In the genomic region with DNA sequence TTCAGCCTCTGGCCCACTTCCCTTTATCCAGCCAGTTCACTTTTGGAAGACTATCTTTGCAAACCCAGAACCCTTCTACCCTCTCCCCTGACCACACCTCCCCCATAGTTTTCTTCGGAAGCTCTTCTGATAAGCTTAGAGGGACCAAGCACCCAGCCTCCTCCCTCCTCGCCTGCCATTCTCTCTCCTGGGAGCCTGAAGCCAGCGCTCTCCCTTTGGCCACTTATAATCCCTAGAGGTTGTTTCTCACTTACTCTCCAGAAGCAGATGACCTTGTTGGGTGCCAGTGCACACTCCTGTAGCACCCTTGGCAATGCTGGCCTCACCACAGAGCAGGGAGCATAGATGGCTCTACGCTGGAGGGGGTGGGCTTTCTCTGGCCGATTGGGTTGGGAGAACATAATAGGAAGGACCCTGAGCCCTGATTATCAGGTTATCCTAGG, we compare ENCODE assay signal across 8 mouse cellular contexts. TPM values are rescaled to one million over a fixed set of nuclear protein-coding genes. Genes with fewer than 3 reads are reported as not detected.
A peak's percentile ranks its signal among the peaks of the same experiment; 100 is the strongest.
DNase-seq lines count a peak whose midpoint lies in the region; ATAC-seq and TF ChIP-seq lines count a peak whose summit lies in the region.

No protein-coding gene starts in this region.

- no peak for TF ChIP-seq CTCF in cerebellum, adult 2 months (IDR thresholded peaks at IDR 0.05; ENCODE audit: borderline replicate concordance, insufficient read depth, low read depth, low read length)

- peak overlapping the region; percentile 26; the same call in 1 of the 2 replicates for H3K4me2 ChIP-seq in intestine, embryonic 15.5 days (replicated peaks)
- H3K4me2 ChIP-seq in stomach, embryonic 14.5 days (replicated peaks; ENCODE audit: low read depth, low read length), result no peak overlapping the region

- H3K4me1 ChIP-seq in cerebellum, adult 2 months (ENCODE audit: control insufficient read depth, insufficient read depth, low read length), result peaks cover 50% of the 10 kb centered on the region
- peaks cover 93% of the 10 kb centered on the region for H3K4me1 ChIP-seq in megakaryocyte, embryonic 14.5 days
- peaks cover 30% of the 10 kb centered on the region for H3K4me1 ChIP-seq in intestine, embryonic 15.5 days (replicated peaks)
- peaks cover 27% of the 10 kb centered on the region for H3K4me1 ChIP-seq in stomach, embryonic 14.5 days (ENCODE audit: control insufficient read depth, insufficient read depth, low read length)

- 18% methylated on average over 5 of the region's 5 CpGs for WGBS in cerebellum, adult 2 months
- WGBS in intestine, embryonic 15.5 days, result 73% methylated on average over 5 of the region's 5 CpGs
- WGBS in stomach, embryonic 14.5 days, result 63% methylated on average over 5 of the region's 5 CpGs

- TF ChIP-seq POLR2A in cerebellum, adult 2 months (IDR thresholded peaks at IDR 0.05; ENCODE audit: borderline replicate concordance, insufficient read depth, low read length), result no peak

- no peak for DNase-seq in cerebellum, adult 2 months
- DNase-seq in cerebellum, postnatal 10 days, result no peak
- no peak for DNase-seq in thymus, postnatal 25 days
- DNase-seq in embryo, embryonic 11 days, result no peak

- H3K27me3 ChIP-seq in cerebellum, adult 2 months (ENCODE audit: control insufficient read depth, insufficient read depth, low read length), result no peaks in the 10 kb centered on the region
- H3K27me3 ChIP-seq in megakaryocyte, embryonic 14.5 days (replicated peaks), result no peaks in the 10 kb centered on the region
- H3K27me3 ChIP-seq in intestine, embryonic 15.5 days (replicated peaks), result no peaks in the 10 kb centered on the region
- no peaks in the 10 kb centered on the region for H3K27me3 ChIP-seq in stomach, embryonic 14.5 days (ENCODE audit: control insufficient read depth, insufficient read depth, low read length)

- peak overlapping the region; percentile 97 for H3K27ac ChIP-seq in cerebellum, adult 2 months (ENCODE audit: insufficient read depth, low read length)
- H3K27ac ChIP-seq in intestine, embryonic 15.5 days, result peak overlapping the region; percentile 81
- H3K27ac ChIP-seq in stomach, embryonic 14.5 days (ENCODE audit: low read length), result peak overlapping the region; percentile 78

- H3K36me3 ChIP-seq in megakaryocyte, embryonic 14.5 days (replicated peaks; ENCODE audit: low read length), result peaks cover 13% of the 10 kb centered on the region
- no peaks in the 10 kb centered on the region for H3K36me3 ChIP-seq in intestine, embryonic 15.5 days
- no peaks in the 10 kb centered on the region; the same call in 1 of the 2 replicates for H3K36me3 ChIP-seq in stomach, embryonic 14.5 days (ENCODE audit: control insufficient read depth, insufficient read depth, low read length)

- 0 out of 2 replicates have a peak overlapping the region, but pooled peaks have one; percentile 26 for H3K9ac ChIP-seq in intestine, embryonic 15.5 days
- no peak overlapping the region for H3K9ac ChIP-seq in stomach, embryonic 14.5 days (replicated peaks; ENCODE audit: low read depth, low read length)

- H3K9me3 ChIP-seq in megakaryocyte, embryonic 14.5 days, result no peaks in the 10 kb centered on the region
- no peaks in the 10 kb centered on the region for H3K9me3 ChIP-seq in intestine, embryonic 15.5 days
- H3K9me3 ChIP-seq in stomach, embryonic 14.5 days (ENCODE audit: control insufficient read depth, low read depth, low read length), result no peaks in the 10 kb centered on the region

- no peak for ATAC-seq in megakaryocyte, adult 5-6 weeks (ENCODE audit: poor library complexity, severe bottlenecking)
- ATAC-seq in intestine, embryonic 15.5 days, result peak; percentile 21; the same call in 1 of the 2 replicates
- ATAC-seq in stomach, embryonic 14.5 days (ENCODE audit: insufficient number of reproducible peaks, insufficient read depth, low FRiP score, low read depth), result no peak

- H3K4me3 ChIP-seq in cerebellum, adult 2 months (replicated peaks; ENCODE audit: insufficient read depth, low read depth, low read length), result peak overlapping the region; percentile 45
- peak overlapping the region; percentile 85 for H3K4me3 ChIP-seq in megakaryocyte, embryonic 14.5 days (replicated peaks)
- H3K4me3 ChIP-seq in intestine, embryonic 15.5 days (replicated peaks), result no peak overlapping the region
- H3K4me3 ChIP-seq in stomach, embryonic 14.5 days (ENCODE audit: low read depth, low read length), result no peak overlapping the region

RNA-seq across cellular contexts. Expression of gene Sp2, which starts 13.5 kb away (rescaled TPM):
- 15.4 and 18.4 TPM in 2 replicates for polyA plus RNA-seq in cerebellum, adult 2 months (2012; rRNA removed)
- polyA plus RNA-seq in megakaryocyte, embryonic 14.5 days (2012; ENCODE audit: insufficient read depth, low replicate concordance), result 34.2 and 36.6 TPM in 2 replicates
- 45.7 and 46.6 TPM in 2 replicates for total RNA-seq in megakaryocyte, adult 5-6 weeks (2015)
- 5.3 and 8.3 TPM in 2 replicates for total RNA-seq in megakaryocyte, adult 5-6 weeks (2017)
- 13.3 and 15.1 TPM in 2 replicates for polyA plus RNA-seq in intestine, embryonic 15.5 days (2015; fragmentation: Nextera tagmentation; extraction: Ambion mirVana)
- polyA plus RNA-seq in stomach, embryonic 14.5 days (2014; fragmentation: Nextera tagmentation; extraction: Ambion mirVana), result 15.7 and 19.1 TPM in 2 replicates

RNA-seq across cellular contexts. Expression of gene Pnpo, which starts 25.5 kb away (rescaled TPM):
- 55.4 and 59.5 TPM in 2 replicates for polyA plus RNA-seq in cerebellum, adult 2 months (2012; rRNA removed)
- polyA plus RNA-seq in megakaryocyte, embryonic 14.5 days (2012; ENCODE audit: insufficient read depth, low replicate concordance), result 2.0 and 16.6 TPM in 2 replicates
- total RNA-seq in megakaryocyte, adult 5-6 weeks (2015), result 16.8 and 19.9 TPM in 2 replicates
- 29.1 and 32.8 TPM in 2 replicates for total RNA-seq in megakaryocyte, adult 5-6 weeks (2017)
- polyA plus RNA-seq in intestine, embryonic 15.5 days (2015; fragmentation: Nextera tagmentation; extraction: Ambion mirVana), result 81.9 and 92.8 TPM in 2 replicates
- 25.2 and 26.5 TPM in 2 replicates for polyA plus RNA-seq in stomach, embryonic 14.5 days (2014; fragmentation: Nextera tagmentation; extraction: Ambion mirVana)

RNA-seq across cellular contexts. Expression of gene Prr15l, which starts 41.4 kb away (rescaled TPM):
- not detected in 2 replicates for polyA plus RNA-seq in cerebellum, adult 2 months (2012; rRNA removed)
- polyA plus RNA-seq in megakaryocyte, embryonic 14.5 days (2012; ENCODE audit: insufficient read depth, low replicate concordance), result not detected in 2 replicates
- total RNA-seq in megakaryocyte, adult 5-6 weeks (2015), result 0.07 TPM in 1 of 2 replicates, not detected in the other
- total RNA-seq in megakaryocyte, adult 5-6 weeks (2017), result 0.16 and 0.29 TPM in 2 replicates
- 84.7 and 86.9 TPM in 2 replicates for polyA plus RNA-seq in intestine, embryonic 15.5 days (2015; fragmentation: Nextera tagmentation; extraction: Ambion mirVana)
- 46.8 and 48.7 TPM in 2 replicates for polyA plus RNA-seq in stomach, embryonic 14.5 days (2014; fragmentation: Nextera tagmentation; extraction: Ambion mirVana)

RNA-seq across cellular contexts. Expression of gene Sp6, which starts 43.9 kb away (rescaled TPM):
- polyA plus RNA-seq in cerebellum, adult 2 months (2012; rRNA removed), result 1.4 and 2.1 TPM in 2 replicates
- polyA plus RNA-seq in megakaryocyte, embryonic 14.5 days (2012; ENCODE audit: insufficient read depth, low replicate concordance), result 0.77 and 1.4 TPM in 2 replicates
- total RNA-seq in megakaryocyte, adult 5-6 weeks (2015), result 0.13 TPM in 1 of 2 replicates, not detected in the other
- not detected in 2 replicates for total RNA-seq in megakaryocyte, adult 5-6 weeks (2017)
- 0.29 and 0.30 TPM in 2 replicates for polyA plus RNA-seq in intestine, embryonic 15.5 days (2015; fragmentation: Nextera tagmentation; extraction: Ambion mirVana)
- polyA plus RNA-seq in stomach, embryonic 14.5 days (2014; fragmentation: Nextera tagmentation; extraction: Ambion mirVana), result 0.15 and 0.42 TPM in 2 replicates

RNA-seq across cellular contexts. Expression of gene Cdk5rap3, which starts 53.0 kb away (rescaled TPM):
- 40.7 and 41.2 TPM in 2 replicates for polyA plus RNA-seq in cerebellum, adult 2 months (2012; rRNA removed)
- polyA plus RNA-seq in megakaryocyte, embryonic 14.5 days (2012; ENCODE audit: insufficient read depth, low replicate concordance), result 15.3 and 41.6 TPM in 2 replicates
- total RNA-seq in megakaryocyte, adult 5-6 weeks (2015), result 17.5 and 21.1 TPM in 2 replicates
- 23.9 and 37.3 TPM in 2 replicates for total RNA-seq in megakaryocyte, adult 5-6 weeks (2017)
- polyA plus RNA-seq in intestine, embryonic 15.5 days (2015; fragmentation: Nextera tagmentation; extraction: Ambion mirVana), result 64.2 and 66.7 TPM in 2 replicates
- polyA plus RNA-seq in stomach, embryonic 14.5 days (2014; fragmentation: Nextera tagmentation; extraction: Ambion mirVana), result 65.2 and 68.7 TPM in 2 replicates

Comparison
In these comparisons a context has a peak if more than half of its experiments do, and no peak if none do; other contexts are left out.
1. H3K4me3 ChIP-seq: peak in cerebellum, adult 2 months (single experiment) and megakaryocyte, embryonic 14.5 days (single experiment); none in intestine, embryonic 15.5 days (single experiment) and stomach, embryonic 14.5 days (single experiment).
2. RNA of gene Prr15l, which starts 41.4 kb away (polyA plus RNA-seq): 84.7 to 86.9 TPM in intestine, embryonic 15.5 days and 46.8 to 48.7 TPM in stomach, embryonic 14.5 days; not detected in cerebellum, adult 2 months and not detected in megakaryocyte, embryonic 14.5 days; every median in the first group is over 10 times any median in the second.
3. Peak in every context shown above with its lines, with median percentiles within 50 percentile points of each other: H3K27ac ChIP-seq.